Mouse (Mus musculus) monocyte, adult 59 days (primary cell): Measurements from ENCODE around the gene Catsperg1. TPM values are rescaled to one million over a fixed set of nuclear protein-coding genes. Genes with fewer than 3 reads are reported as not detected.

Source experiments
- total RNA-seq, 2 experiments: library from RNA; stranded (reverse); gene quantifications; one replicate each; pipeline ENCODE4 v1.2.4; 2023

Catsperg1 gene
- 1 to 10 TPM; 4.6 to 5.2 TPM for total RNA-seq

DNA sequence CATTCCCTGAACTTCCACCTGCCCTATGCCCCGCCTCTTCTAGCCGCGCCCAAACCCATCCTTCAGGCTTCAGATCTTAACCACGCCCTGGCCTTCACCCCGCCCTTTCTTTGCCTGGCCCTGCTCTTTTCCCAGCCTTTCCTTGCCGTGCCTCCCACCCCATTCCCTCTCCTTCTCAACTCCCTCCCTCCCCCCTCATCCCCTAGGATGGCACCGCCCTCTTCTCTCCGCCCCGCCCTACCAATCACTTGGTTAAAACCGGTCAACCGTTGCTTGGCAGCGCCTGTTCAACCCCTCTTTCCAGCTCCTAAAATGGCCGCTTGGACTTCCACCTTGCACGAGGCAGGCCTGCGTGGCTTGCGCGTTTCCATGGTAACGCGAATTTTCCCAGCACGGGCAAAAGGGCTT is at the start of gene Catsperg1:
Gene Catsperg1 (minus strand): TSS at position 361 of the 408 bp plus-strand sequence.

DNA sequence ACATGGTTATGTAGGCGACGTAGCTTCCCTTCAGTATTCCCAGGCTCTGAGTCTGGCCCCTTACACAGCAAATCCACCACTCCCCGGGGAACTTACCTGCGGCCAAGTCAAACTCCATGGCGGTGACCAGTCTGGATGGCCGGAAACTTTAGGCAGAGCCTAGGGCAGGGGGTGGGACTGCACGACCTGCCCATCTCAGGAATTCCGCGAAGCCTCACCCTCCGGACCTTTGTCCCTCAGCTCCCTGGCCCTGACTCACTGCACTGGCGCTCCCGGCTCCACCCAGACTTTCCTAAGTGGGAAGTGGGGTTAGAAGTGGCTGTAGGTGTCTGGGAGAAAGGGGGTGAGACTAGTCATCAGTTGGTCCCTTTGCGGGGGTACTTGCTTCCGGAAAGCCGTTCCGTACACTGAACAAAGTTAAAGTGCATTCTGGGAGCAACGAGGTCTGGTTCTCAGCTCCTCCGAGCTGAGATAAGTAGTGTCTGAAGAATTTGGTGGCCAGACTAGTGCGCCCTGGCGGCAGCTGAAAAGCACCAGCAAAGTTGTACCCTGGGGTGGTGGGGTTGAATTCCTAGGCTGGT is 34.5 kb upstream of the Catsperg1 start, which contains the start of gene 2200002D01Rik:
Gene 2200002D01Rik (minus strand): TSS at position 206 of the 581 bp plus-strand sequence.

DNA sequence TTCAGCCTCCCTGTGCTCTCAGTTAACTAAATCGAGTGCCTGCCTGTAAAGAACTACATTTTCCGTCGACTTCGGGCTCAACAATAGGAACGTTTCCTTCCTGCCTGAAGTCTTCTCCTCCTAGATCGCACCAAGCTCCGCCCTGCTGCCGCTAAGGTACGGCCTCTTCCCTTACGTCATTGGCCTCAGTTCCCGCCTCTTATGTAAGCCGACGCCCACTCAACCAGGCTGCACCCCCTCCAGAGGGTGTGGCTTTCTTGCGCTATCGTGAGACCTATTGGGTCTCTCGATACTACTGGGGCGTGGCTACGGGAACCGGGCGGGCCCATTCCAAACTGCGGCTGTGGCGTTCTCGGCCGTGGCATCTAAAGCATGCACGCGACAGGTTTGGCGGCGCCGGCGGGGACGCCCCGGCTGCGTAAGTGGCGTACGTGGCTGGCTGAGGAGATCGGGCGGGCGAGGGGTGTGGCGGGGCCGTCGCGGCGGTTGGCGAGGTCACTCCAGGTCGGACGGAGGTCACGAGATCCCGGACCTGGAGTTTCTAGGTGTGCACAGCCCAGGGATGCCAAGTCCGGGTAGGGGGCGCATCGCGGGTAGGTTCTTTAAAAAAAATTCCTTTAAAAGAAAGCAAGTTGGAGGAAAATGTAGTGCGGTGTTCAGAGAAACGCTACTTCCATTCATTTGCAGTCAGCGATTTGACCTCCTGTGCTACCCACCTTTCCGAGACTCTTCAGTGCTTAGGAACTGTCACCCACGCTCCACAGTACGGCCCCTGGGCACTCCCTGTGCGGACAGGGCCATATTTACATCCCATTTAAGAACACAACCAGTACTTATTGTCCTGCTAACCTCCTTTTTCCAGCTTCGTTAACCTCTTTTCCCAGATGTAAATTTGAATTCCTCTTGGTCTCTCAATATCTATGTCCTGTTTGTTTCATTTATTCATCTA is 24.5 kb upstream of the Catsperg1 start, which contains the start of gene Yif1b:
Gene Yif1b (plus strand): TSS at position 311 of the 949 bp plus-strand sequence.

DNA sequence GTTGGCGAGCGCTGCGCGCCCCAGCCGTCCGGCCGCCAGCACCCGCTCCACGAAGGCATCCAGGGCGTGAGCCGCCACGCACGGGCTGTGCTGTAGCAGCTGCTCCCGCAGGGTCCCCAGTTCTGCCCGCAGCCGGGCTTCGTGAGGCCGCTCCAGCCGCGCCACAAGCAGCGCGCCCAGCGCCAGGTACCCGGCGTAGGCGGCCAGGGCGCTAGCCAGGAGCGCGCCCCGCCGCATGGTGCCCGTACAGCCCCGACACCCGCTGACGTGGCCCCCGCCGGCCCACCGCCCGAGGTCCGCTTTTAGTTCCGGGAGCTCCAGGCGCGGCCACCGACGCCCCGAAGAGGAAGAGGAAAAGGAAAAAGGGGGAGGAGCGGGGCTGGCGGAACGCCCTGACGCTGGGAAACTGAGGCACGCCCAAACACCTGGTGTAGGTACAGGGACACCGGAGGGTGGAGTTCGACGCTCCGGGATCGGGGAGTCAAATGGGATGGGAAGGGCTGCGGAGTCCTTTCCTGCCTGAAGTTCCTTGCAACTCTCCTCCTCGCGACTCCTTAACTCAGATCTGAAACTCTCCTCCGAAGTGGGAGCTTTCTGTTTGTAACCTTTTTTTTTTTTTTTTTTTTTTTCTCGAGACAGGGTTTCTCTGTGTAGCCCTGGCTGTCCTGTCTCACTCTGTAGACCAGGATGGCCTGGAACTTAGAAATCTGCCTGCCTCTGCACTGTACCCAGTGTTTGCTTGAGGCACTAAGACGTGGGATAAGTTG is 18.6 kb upstream of the Catsperg1 start, which contains the start of gene Kcnk6:
Gene Kcnk6 (minus strand): TSS at position 269 of the 767 bp plus-strand sequence.

GRCm38 (mm10) chr7:29180077-29180853 is 33.6 kb downstream of the Catsperg1 start, which contains the start of gene Psmd8:
Gene Psmd8, minus strand, starts transcription at chr7:29180701.

GRCm38 (mm10) chr7:29170066-29170754 is 43.6 kb downstream of the Catsperg1 start, which contains the start of the genes Ggn and Spred3:
Gene Ggn, plus strand, starts transcription at chr7:29170210.
Gene Spred3, minus strand, starts transcription at chr7:29170411.

DNA sequence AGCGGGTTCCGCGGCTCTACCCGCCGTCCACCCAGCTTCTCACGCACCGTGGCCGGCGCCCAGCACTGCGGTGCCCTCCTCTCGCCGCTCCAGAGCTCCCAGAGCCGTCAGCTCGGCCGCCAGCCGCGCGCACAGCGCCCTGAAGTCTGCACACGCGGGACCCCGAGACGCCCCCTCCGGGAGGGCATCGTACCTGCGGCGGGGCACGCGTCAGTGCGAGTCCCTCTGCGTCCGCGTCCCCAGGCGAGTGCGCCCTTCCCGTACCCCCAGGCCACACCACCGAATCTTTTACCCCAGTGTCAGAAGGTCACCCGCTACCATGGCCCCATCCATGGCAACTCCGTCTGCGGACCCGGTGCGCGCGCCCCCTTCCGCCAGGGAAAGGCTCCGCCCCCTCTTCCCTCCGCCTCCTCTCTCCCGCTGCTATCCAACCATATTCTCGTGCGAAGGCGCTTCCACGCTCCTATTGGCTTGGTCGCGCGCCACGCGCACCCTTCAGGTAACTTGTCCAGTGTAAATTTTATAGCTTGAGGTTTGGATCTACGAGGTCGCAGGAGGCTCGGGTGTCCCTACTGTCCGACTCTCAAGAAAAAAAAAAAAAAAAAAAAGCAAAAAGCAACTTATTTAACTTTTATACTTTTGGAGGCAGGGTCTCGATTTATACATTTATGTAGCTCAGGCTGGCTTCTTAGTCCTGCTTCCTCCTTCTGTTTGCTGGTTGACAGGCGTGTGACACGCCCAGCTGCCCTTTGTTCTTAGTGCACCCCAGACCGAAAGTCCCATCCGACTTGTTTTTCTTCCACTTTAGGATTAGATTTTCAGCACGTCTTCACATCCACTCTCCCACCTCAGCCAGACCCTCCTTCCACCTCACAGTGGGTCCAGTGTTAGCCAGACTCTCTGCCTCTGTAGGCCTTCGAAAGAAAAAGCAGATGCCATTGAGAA is 57.7 kb downstream of the Catsperg1 start, which contains the start of gene Fam98c:
Gene Fam98c (minus strand): TSS at position 397 of the 945 bp plus-strand sequence.

DNA sequence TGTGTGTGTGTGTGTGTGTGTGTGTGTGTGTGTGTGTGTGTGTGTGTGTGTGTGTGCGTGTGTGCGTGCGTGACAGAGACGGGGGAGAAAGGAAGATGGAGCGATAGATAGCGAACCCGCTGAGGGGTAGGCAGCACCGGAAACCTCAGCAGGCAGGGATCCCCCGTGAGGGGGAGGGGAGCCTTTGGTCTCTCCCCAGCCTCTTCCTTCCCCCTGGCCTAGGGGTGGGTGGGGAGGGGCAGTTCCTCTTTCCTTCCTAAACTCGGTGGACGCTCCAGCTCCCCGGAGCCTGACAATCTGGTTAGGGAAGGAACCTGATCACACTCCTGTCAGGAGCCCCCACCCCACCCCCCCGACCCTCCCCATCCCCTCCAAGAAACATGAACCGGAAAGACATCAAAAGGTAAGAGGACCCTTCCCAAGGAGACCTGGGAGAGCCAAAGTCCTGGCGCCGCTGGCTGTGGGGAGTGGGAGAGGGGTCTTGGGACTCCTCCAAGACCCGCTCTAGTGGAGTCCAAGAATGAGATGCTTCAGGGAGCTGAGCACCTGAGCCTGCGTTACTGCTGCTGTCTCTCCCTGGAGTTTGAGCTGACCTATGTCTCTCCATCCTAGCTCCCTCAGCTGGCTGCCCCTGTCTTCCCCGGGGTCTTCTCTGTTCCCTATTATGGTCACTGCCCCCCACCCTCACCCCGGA is 79.0 kb downstream of the Catsperg1 start, which contains the start of gene Rasgrp4:
Gene Rasgrp4 (plus strand): TSS at position 159 of the 694 bp plus-strand sequence.

Other genes starting within 250 kb of the Catsperg1 start
- 100 to 1,000 TPM; 279 to 296 TPM for gene Eif3k, start 232.2 kb downstream of the Catsperg1 start, total RNA-seq
- 10 to 100 TPM; 78.6 to 81.8 TPM for gene Map4k1, start 232.0 kb downstream of the Catsperg1 start, total RNA-seq
- gene Ryr1, start 88.9 kb downstream of the Catsperg1 start, total RNA-seq: under 1 TPM; 0.47 to 0.79 TPM
- 100 to 1,000 TPM; 193 to 206 TPM for gene Rasgrp4, start 79.2 kb downstream of the Catsperg1 start, total RNA-seq
- gene Fam98c, start 57.8 kb downstream of the Catsperg1 start, total RNA-seq: 10 to 100 TPM; 39.8 to 46.9 TPM
- gene Ggn, start 43.8 kb downstream of the Catsperg1 start, total RNA-seq: 1 to 10 TPM in 1 of 2 experiments, under 1 TPM in 1; 0.50 to 1.2 TPM
- gene Spred3, start 43.6 kb downstream of the Catsperg1 start, total RNA-seq: 1 to 10 TPM; 2.9 to 3.6 TPM
- 100 to 1,000 TPM; 279 to 291 TPM for gene Psmd8, start 33.3 kb downstream of the Catsperg1 start, total RNA-seq
- 10 to 100 TPM; 20.8 to 22.4 TPM for gene Kcnk6, start 18.5 kb upstream of the Catsperg1 start, total RNA-seq
- 10 to 100 TPM; 23.0 to 28.2 TPM for gene Yif1b, start 24.3 kb upstream of the Catsperg1 start, total RNA-seq
- gene 2200002D01Rik, start 34.4 kb upstream of the Catsperg1 start, total RNA-seq: under 1 TPM in 1 of 2 experiments, not detected in 1; 0.45 TPM
- 1 to 10 TPM; 2.2 to 4.7 TPM for gene Spint2, start 67.9 kb upstream of the Catsperg1 start, total RNA-seq
- gene Ppp1r14a, start 75.3 kb upstream of the Catsperg1 start, total RNA-seq: not detected
- not detected for gene Dpf1, start 89.9 kb upstream of the Catsperg1 start, total RNA-seq